Mouse (Mus musculus) mouse trophoblast stem cell (cell line): Measurements from ENCODE around the gene Olfr573-ps1.

ENCODE experiments used
- in situ Hi-C, 2 experiments: fragments of 300-500 bp; cut with MseI, MboI; formaldehyde crosslinking; loops; 2 replicates in 1 of 2; 3 replicates in 1 of 2; pipeline ENCODE4 v1.15.1; 2025

The Olfr573-ps1 gene

DNA sequence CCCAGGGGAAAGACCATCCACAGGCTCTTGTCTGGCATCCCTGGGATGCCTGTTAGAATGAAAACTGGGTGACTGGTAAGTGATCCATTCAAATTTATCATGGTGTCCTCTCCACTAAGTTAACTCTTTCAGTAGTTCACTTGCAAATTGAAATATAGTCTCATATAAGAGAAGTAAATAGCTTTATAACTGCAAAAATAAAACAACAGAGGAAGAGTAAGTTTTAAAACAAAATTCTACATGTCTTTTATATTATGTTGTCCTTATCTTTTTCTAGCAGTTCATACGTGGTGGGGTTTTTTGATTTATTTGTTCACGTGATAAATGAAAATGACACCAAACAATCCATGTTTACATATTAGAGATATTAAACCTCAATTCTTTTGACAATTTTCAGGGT is at the start of gene Olfr573-ps1:
Gene Olfr573-ps1, minus strand, starts transcription at position 101 of the 400 bp plus-strand sequence.
- in situ Hi-C loops: no loop called here

- in situ Hi-C loops: no loop called here
Measured at GRCm38 (mm10) chr7:102989224-102989623, 46.8 kb upstream of the Olfr573-ps1 start, which contains the start of gene Olfr578. Olfr578 (minus strand) TSS chr7:102989324.

DNA sequence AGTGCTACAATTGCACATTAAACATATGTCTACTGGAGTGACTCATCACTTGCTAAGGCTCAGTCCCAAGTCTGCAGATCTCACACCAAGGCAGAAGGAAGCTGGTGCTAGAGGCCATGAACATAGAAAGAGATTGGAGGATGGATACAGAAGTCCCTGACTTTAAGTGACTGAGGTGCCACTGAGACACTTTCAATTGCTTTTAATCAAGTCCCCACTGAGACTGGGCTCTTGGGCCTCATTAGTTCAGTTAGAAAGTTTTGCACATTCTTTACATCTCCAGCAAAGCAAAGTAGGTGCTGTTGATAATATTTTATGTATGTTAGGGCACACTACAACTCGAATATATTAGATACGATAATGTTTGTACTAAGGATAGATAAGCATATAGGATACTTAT is 33.5 kb upstream of the Olfr573-ps1 start, which contains the start of gene Olfr577:
Gene Olfr577, minus strand, starts transcription at position 101 of the 400 bp plus-strand sequence.
- in situ Hi-C loops: no loop called here

GRCm38 (mm10) chr7:102974399-102974798 is 32.0 kb upstream of the Olfr573-ps1 start:
- in situ Hi-C loops: no loop called here

DNA sequence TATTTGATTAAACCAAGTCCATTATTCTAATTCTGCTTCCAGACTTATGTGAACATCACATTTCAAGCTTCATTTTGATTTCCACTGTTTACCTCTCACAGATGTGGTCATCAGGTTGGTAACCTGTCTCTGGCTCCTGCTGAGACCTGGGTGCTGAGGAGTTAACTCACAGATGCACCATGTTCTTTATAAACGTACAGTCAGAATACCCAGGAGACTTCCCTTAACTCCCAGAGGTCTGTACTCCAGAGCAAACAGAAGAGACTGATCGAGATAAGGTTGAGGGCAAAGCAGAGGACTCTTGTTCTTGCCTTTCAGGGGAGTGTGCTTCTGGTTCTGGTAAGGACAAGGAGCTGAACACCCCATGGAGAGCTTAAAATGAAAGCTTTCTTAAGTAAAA is 20.0 kb upstream of the Olfr573-ps1 start, which contains the start of gene Olfr576:
Gene Olfr576, plus strand, starts transcription at position 301 of the 400 bp plus-strand sequence.
- in situ Hi-C loops: no loop called here

DNA sequence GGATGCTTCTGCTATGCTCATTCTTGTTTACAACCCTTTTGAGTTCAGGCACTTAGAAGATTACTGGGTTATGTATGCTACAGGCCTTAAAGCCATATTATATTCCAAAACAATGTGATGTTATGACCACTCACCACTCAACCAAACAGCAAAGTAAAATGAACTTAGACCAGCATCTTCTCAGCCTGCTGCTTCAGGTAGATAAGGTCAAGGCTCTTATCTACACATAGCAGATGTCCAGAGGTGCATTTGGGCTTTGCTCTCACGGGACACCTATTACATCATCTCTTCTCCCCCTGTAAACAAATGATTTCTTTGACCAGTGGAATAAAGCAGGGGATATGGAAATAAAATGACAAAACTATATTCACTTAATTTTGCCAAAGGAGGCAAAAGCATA is 16.2 kb upstream of the Olfr573-ps1 start, which contains the start of gene Olfr575:
Gene Olfr575, minus strand, starts transcription at position 183 of the 400 bp plus-strand sequence.
- in situ Hi-C loops: no loop called here

GRCm38 (mm10) chr7:102958137-102958536 is 15.8 kb upstream of the Olfr573-ps1 start:
- in situ Hi-C loops: no loop called here

DNA sequence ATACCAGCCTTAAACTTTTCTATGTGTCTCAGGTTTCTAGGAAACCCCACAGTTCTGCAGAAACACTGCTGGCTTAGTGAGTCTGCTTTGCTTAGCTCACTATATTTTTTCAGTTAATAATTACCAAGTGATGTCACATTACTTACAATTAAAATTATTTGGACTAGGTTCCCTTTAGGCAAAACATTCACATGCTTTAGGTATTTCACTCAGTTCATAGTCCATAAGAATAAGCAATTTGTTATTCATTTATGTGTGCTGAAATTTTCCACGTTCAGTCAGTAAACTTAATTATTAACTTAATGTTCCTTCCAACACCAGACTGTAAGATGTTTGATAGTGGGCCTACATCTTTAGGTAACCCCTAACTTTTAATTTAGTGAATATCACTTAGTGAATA is 8.4 kb upstream of the Olfr573-ps1 start:
- in situ Hi-C loops: no loop called here

- in situ Hi-C loops: no loop called here
Measured at GRCm38 (mm10) chr7:102948167-102948566, 5.8 kb upstream of the Olfr573-ps1 start, which contains the start of gene Olfr574. Olfr574 (plus strand) TSS chr7:102948467.

GRCm38 (mm10) chr7:102943417-102943816 is 1.0 kb upstream of the Olfr573-ps1 start:
- in situ Hi-C loops: no loop called here

GRCm38 (mm10) chr7:102927105-102927504 is 15.3 kb downstream of the Olfr573-ps1 start:
- in situ Hi-C loops: no loop called here

DNA sequence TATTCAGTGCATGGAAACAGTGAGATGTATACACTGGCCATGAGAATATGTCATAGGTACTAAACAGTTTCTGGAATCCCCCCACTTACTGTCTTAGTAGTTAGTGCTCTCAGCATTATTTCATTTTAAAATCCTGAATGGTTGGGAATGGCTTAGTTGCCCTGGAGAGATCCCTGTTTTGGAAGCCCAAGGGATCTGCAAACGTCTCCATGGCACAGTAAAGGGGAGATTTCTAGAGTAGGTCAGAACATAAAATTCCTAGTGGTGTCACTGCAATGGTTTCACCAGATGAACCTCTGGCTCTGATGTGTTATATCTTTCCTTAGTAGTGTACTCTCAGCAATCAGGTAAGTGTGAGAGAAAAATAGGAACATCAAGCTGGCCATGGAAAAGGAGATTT is 18.3 kb downstream of the Olfr573-ps1 start, which contains the start of gene Olfr572:
Gene Olfr572, plus strand, starts transcription at position 301 of the 400 bp plus-strand sequence.
- in situ Hi-C loops: no loop called here

- in situ Hi-C loops: loop anchor here (10.0 kb wide), 3 partner anchors 225 to 405 kb away; partner anchors contain the start of genes Olfr557 (in 2 of the 2) and Olfr556 (in 1 of the 2)
Measured at GRCm38 (mm10) chr7:102919632-102920031, 22.7 kb downstream of the Olfr573-ps1 start.

GRCm38 (mm10) chr7:102917032-102917875 is 25.1 kb downstream of the Olfr573-ps1 start, which contains the start of gene Olfr571:
Olfr571 (minus strand) TSS chr7:102917536.
- in situ Hi-C loops: loop anchor here (10.0 kb wide), 3 partner anchors 222 to 402 kb away; partner anchors contain the start of genes Olfr557 (in 2 of the 2) and Olfr556 (in 1 of the 2)

- in situ Hi-C loops: loop anchor here (10.0 kb wide), 3 partner anchors 222 to 402 kb away; partner anchors contain the start of genes Olfr557 (in 2 of the 2) and Olfr556 (in 1 of the 2)
Measured at GRCm38 (mm10) chr7:102916405-102916804, 26.0 kb downstream of the Olfr573-ps1 start.

- in situ Hi-C loops: loop anchor here (10.0 kb wide), 3 partner anchors 220 to 400 kb away; partner anchors contain the start of genes Olfr557 (in 2 of the 2) and Olfr556 (in 1 of the 2)
Measured at GRCm38 (mm10) chr7:102915261-102915660, 27.1 kb downstream of the Olfr573-ps1 start.
